Mouse (Mus musculus): ENCODE measurements at regions not wholly inside any gene's neighbourhood (a gene's known extent, or its start where the extent isn't known, plus 50 kb on each side); places are given as distances from the start of the nearest gene placed in this dataset.
A peak's percentile ranks its signal among the peaks of the same experiment; 100 is the strongest.

DNA sequence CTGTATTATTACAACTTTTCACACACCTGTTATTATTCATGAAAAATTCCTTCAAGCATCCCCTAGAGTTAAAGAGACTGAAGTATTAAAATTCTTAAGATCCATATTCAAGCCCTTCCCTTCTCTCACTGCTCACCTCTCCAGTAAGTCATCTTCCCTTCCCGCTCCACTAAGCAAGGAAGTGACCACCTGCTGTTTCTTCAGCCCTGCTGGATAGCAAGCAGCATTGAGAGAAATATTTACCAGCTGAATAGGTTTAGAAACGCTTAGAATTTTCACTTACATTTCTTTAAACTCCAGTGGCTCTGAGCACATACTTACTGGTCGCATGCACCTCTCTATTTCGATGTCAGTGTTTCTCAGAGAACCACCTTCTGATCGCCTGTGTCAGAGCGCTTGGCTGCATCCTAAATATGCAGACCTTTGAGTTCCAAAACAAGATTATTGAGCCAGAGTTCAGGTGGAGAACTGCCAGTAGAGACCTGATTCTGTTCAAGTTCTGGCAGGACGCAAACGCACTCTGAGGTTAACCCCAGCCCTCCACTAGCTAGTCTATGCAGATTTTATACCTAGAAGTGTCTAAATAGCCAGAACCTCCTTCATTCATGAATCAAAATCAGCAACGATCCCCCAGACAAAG is 314.9 kb downstream of the Mllt3 start:
- no peak for DNase-seq

DNA sequence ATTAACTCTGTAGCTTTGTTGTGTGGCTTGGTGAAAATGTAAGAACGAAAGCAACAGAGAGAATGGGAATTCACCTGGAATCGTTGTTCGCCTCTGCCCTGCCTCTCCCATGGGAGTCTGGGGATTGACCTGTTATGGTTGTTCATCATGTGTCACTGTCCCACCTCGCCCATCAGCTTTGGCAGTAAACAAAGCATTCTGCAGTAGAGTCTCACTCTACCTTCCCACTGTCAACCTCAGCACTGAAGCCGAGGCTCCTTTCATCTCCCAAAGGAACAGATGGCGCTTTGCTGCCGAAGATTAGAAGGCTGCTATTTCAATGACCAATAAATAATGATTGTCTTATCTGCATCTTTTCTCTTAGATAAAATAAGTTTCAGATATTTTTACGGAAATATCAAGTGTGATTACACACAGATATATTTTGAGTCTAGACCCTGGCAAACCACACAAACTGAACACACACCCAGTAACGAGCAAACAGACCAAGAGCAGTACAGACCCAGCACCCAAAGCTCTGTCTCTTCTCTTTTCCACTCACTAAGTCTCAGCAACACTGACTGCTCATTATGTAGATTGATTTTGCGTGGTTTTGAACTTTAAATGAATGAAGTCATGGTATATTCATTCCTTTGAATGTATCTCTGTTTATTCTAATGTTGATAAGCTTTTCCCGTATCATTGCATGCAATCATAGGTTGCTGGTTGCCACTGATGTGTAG is 317.8 kb downstream of the Mllt3 start:
- DNase-seq, result no peak

DNA sequence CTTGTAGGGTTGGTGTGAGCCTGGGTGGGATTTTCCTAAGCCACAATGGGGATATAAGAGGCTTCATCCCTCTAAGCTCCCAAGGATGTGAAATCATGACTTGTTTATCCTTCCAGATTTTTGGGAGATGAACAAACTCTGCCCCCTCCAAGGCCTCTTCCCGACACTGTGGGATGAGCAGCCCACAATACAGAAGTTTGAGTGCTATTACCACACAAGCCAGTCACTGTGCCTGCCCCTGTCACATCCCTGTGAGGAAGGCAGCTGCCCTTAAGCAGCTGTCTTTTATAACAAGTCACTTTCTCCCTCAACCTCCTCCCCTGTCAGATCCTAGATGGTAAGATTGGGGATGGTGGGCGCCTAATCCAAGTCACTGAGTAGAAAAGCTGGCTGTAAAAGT is 320.5 kb downstream of the Mllt3 start:
- peak; percentile 42 for DNase-seq

DNA sequence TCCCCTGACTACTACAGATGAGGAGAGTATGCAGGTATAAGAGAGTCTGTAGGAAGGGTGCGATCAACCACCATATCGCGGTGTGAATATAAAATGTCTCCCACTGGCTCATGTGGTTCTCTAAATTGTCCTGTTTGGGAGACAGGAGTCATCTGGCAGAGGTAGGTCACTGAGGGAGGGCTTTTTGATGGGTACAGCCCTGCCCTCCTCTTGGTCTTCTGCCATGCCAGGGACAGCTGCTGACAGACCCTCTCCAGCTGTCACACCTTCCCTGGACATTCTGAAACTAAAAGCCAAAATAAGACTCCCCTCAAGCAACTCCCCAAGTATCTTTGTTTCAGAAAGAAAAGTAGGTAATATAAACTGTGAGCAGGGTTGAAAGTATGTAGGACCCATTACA is 320.9 kb downstream of the Mllt3 start:
- DNase-seq, result no peak

DNA sequence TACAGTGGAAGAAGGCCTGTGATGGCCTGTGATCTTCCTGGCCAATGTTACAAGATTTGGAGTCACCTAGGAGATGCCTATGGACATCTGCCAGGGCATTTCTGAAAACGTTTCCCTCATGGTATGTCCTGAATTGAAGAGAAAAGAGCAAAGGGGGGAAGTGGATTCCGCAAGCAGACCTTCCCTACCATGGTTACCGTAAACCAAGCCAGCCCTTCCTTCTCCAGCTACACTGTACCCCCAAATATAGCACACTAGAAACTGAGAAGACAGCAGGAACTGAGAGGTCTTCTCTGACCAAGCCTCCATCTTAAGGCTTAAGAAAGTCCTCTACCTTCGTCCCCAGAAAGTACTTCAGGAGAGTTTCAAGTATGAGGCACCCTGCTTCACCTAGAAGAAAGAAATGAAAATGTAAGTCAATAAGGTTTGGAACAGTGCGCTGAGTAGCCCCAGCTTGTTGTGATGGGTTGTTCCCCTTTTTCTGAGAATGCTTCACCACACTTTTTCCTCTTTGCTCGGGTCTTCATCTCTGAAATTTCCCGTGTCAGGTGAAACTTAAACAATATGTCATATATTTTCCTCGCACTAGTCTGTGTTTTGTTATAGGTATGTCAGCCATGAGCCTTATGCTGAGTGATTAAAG is 321.9 kb downstream of the Mllt3 start:
- no peak for DNase-seq

DNA sequence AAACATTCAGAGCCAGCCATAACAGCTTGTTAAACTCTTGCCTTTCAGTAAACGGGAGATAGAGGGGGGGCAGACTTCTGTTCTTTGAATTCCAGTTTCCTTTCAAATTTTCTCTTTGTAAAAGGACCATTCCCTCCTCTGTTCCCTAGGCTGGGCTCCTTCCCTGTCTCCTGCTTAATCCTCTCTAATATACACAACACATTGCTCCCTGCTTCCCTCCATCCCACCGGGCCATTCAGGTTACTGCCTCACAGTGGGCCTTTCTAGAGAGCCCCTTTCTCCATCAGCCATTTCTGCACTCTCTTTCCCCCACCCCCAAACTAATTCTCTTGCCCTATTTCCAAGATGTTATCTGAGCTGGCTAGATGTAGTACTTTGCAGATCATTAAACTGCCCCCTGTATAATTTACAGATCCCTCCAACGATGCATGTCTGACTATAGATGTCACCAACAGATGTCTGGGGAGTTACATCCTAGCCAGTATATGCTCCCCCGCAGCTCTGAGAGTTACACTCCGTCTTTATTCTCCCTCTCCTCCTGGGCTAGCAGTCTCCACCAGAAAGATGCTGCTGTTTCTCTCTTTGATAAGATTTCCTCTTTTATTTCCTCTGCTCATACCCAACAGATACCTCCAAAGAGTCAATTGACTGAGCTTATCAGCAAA is 324.1 kb downstream of the Mllt3 start:
- no peak for DNase-seq

DNA sequence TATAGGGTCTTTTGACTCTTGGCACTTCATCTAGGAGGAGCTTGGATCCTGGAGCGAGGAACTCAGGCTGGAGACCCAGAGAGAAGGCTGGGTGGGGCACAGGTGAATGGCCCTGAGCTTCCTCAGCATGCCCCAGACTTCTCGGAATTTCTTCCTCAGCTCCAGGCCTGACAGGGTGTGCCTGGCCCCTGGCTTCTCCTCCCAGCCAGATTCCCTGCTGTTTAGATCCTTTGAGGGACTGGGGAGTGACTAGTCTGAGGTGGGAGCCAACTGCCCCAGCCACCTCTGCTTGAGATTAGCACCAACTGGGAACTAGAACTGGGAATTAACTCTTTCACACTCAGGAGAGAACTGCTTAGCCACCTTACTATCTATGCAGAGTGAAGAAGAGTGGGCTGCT is 325.8 kb downstream of the Mllt3 start:
- no peak for DNase-seq

DNA sequence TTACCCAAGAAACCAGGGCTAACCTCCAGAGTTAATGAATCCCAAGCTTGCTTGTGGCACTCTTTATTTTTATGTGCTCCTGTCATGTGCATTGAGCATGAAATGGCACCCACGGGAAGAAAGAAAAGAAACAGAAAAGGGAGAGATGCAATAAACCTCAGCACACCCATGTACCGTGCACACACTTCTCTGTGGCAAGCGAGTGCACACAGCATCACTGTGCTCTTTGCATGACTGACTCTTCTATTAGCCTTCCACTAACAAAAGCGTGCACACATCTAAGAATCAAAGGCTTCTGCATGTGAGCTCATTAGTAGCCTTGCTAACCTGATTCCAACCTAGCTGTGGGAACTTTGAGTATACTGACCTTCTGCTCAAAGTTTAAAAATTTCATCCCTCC is 330.3 kb downstream of the Mllt3 start:
- DNase-seq, result no peak

DNA sequence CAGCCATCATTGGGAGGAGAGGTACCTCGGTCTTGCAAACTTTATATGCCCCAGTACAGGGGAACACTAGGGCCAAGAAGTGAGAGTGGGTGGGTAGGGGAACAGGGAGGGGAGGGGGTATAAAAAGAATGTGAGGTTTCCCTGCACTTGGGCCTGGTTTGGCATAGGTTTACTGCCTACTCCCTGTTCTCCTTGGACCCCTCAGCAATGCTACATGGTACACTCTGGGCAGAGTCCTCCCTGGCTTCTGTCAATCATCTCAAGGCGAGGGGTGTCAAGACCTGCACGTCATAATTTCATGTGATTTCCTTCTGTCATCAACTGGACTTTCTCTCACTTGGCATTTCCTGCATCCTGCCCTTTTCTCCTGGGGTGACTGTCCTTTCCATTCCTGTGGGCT is 330.9 kb downstream of the Mllt3 start:
- DNase-seq, result no peak

DNA sequence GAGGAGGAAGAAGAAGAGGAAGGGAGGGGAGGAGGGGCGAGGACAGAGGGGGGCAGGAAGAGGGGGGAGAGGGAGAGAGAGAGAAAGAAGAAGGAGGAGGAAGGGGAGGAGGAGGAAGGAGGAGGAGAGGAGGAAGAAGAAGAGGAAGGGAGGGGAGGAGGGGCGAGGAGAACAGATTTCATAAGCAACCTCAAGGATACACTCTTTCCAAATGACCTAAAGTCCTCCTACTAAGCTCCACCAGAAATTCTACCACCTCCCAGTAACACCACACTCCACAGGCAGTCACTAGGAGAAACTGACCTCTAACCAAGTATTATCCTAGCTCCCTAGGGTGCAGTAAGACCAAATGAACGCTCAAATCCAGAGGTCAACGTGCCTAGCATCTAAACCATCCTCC is 332.1 kb downstream of the Mllt3 start:
- DNase-seq, result no peak

DNA sequence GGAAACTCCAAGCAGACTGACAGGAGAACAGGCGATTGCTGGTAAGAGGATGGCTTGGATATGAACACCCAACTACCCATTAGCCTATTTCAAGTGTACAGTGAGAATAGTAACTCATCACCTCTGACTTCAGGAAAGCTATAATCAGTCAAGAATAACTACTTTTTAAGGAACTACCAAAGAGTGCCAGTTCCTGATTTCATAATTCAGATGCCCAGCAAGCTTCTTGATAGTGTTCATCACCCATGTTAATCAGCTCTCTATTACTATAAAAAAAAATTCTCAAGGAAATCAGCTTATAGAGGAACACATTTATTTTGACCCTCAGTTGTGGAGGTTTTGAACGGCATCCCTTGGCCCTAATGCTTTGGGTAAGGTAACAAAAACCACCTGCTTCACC is 332.7 kb downstream of the Mllt3 start:
- no peak for DNase-seq

DNA sequence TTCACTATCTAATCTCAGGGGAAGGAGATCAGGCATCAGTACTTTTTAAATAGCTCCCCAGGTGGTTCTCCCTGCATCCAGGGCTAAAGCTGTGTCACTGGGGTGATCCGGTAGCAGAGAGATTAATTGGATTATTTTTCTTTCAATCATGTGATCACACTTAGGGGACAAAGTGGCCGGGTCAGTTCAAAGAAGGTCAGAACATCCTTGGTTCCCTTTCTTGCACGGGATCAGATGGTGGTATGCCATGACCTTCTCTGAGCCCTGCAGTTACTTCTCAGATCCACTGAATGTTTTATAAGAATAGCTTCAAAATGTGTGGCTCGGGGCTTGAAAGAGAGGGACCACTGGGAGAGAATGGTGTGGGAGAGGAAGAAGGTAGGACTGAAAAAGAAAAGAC is 333.6 kb downstream of the Mllt3 start:
- DNase-seq, result no peak

DNA sequence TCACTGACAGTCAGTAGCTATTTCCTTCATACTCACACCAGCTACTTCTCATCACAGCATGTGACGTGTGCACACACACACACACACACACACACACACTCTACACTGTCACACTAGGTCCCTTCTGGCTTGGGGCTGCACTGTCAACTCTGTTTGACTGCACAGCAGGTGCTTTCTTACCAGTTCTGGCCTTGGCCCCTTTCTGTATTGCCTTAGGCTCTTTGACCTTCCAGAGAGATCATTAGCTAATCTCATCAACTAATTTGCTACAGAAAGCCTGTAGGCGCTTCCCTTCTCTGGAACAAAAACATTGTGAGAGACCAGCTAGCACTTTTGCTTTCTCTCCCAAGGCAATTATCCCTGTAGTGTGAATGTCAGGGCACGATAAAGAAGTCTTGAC is 334.4 kb downstream of the Mllt3 start:
- DNase-seq, result no peak

DNA sequence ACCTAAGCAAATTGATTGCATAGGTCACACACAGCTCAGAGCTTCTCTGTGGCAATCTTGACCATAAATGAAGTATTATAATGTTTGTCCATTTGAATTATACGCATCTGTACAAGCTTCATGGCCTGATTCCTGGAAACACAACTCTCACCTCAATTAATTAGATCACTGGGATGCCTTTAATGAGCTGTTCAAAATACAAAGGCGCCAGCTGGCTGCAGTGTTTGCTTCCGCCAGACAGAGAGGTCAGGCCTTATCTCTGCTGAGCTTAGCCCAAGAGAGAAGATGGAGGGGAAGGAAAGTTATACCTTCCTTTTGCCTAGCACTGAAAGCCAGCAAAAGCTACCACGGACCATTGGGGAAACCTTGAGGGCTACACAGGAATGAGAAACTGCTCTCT is 336.2 kb downstream of the Mllt3 start:
- no peak for DNase-seq

DNA sequence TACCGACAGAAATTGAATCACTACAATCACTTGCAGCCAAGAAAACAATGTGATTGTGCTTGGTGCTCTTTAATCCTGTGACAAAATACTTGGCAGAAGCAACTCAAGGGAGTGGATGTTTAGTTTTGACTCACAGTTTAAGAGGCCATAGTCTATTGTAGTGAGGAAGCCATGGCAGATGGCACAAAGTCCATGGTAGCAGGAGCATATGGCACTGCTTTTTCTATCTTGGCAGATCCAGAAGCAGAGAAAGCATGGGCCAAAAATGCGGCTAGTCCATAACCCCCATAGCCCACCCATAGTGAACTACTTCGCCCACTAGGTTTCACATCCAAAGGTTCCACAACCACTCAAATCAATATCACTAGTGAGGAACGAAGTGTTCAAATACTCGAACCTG is 337.4 kb downstream of the Mllt3 start:
- DNase-seq, result no peak

DNA sequence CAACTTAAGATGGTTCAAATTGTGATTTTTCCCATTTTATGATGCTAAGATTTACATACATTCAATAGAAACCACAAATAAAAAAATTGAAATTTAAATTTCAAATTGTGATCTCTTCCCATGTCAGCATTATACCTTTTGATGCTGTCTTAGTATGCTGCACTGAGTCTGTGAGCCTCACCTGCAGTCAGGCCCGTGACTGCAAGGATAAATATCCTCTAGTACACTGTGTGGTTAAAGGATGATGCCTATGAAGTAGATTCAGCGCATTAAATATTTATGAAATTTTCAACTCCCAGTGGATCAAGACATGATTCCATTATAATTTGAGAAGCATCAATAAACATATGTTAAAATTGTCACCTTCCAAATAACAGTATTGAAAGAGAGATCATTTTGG is 340.4 kb downstream of the Mllt3 start:
- DNase-seq, result no peak

DNA sequence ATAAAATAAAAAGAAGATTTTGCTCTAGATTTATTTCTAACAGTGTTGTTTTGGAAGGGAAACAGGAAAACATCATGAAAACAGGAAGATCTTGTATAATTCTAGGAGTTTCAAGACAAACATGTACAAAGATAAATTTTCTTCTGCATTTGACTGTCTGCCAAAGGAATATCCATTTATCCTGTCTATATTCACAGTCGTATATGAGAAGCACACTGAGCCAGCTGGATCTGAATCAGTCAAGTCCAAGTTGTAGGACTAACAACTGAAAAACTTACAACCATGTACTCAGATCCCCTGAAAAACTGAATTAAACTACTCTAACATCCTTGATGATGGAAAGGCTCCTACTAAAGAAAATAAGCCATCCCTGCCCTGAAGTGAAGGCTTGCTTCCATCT is 348.2 kb downstream of the Mllt3 start:
- DNase-seq, result no peak

DNA sequence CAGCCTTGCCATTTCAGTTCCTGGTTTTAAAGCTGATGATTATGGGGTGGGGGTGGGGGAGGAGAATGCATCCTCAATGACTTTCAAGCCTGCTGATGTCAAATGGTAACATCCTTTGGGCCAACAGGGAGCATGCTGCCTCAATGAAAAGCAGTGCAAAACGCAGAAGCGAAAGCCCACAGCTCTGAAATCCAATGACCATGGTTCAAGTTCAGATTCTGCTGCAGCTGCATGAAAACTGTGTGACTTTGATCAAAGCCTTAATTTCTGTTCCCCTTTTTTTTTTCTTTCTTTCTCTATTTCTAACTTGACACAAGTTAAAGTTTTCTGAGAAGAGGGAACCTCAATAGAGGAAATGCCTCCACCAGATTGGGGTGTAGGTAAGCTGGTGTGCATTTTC is 350.4 kb downstream of the Mllt3 start:
- DNase-seq, result no peak

DNA sequence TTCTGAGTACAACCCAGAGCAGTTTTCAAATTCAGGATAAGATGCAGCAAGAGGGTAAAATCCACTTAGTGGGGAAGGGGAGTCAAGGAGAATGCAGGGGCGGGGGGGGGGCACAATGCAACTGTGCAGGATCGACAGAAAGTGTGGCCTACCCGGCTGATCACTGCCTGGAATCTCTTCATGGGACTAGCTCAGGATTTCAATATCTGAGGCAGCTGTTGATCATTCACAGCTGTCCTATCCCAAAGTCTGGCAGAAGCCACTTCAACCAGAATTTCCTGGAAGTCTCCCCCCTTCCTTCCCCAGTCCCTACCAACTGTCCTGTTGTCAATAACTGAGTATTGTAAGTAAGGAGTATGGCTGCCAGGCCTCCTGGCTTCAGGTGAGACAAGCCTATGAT is 362.1 kb downstream of the Mllt3 start:
- DNase-seq, result no peak

DNA sequence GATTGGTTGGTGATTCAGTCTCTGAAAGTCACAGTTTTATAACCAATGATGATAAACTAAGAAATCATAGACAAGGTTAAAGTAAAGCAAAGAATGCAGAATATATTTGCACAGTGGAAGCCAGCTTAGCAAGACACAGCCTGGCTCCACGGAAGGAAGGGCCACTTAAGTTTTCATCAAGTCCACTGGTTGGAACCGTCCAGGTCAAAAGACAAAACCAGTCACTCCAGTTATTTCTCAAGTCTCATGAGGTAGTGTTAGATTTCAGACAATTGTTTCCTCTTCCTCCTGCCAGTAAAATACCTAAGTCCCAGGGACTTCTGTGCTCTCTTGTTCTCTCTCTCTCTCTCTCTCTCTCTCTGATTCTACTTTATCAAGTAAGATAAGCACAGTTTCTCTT is 363.0 kb downstream of the Mllt3 start:
- DNase-seq, result no peak

DNA sequence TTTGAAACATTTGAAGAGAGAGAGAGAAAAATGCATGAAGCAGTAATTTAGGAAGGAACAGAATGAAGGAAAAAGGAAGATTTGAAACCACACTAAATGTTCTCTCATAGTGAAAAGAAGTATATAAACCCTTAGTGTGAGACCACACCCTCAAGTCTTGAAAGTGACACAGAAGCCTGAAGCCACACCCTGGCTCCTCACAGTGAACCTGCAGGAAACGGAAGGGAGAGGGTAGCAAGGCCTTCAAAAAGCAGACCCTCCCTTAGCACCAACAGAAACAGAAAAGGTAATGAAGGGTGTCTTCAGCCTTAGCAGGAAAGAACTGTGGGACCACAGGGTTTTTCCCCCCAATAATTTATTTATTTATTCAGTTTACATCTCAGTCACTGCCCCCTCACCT is 363.7 kb downstream of the Mllt3 start:
- no peak for DNase-seq

DNA sequence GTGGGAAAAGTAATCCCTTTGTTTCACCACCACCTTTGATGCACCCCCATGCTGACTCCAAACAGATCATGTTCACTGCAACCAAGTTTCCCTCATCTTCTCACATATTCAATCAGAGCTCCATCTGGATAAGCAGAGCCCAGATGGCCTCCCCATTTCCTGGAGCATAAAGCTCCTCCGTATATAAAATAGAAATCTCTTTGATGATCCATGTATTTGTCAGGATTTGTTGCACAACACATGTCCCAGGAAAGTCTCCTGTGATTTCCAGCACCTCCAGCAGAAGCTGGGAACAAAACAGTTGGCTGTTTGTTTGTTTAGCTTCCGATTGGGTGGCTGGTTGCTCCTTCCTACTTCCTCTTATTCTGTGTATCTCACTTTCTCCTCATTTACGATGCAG is 364.9 kb downstream of the Mllt3 start:
- DNase-seq, result no peak

DNA sequence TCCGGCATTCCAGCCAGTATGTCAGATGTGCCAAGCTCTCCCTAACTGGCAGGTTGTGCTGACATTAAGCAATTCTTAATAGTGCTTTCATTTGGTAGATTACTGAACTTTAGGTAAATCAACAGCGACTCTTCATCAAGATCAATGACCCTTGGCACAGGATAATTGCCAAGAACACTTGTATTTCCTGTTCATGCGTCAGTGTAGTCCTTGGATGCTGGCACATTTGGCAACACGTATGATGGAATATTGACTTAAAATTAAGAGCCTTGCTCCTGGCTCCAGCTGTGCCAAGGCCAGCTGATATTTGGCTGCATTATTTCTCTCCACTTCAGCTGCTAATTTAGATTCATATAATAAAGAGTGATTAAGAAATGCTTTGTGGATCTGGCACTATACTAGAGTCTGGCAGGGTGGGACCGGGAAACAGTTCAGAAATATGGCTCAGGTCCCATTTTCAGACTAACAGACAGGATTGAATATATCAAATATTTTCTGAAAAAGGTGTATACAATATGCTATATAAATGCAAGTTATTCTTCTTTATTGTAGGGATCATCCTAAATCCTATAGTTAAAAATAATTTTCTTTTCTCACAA is 365.5 kb downstream of the Mllt3 start:
- peak; percentile 42 for DNase-seq

DNA sequence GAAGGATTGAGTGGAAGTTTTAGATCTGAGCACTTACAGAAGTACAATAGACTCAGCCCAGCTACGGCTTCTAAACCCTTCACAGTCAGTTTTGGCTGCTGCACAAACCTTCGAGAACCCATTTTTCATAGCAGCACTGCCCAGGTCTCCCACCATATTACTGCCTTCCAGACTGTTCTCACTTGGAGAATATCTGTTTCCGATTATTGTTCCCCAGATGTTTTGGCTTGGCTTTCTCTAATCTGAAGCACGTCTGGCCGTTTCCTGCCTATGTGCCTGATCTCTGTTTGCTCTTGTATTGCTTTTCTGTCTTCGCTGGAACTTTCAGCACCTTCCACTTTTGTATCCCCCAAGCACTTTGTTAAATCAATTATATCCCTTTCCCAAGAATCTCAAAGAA is 368.0 kb downstream of the Mllt3 start:
- no peak for DNase-seq
